Mouse (Mus musculus): ENCODE measurements around the gene Catsper4.

Catsper4 gene

GRCm38 (mm10) chr4:134250116-134250929 is 23.1 kb upstream of the Catsper4 start:
- peak; percentile 27 for DNase-seq

GRCm38 (mm10) chr4:134249651-134250050 is 22.5 kb upstream of the Catsper4 start:
- DNase-seq = peak; percentile 86

- DNase-seq = no peak
Measured at GRCm38 (mm10) chr4:134246719-134247258, 19.6 kb upstream of the Catsper4 start, which contains the start of gene Gm30191. Gene Gm30191 (plus strand): TSS chr4:134246935.

GRCm38 (mm10) chr4:134246256-134246655 is 19.1 kb upstream of the Catsper4 start:
- DNase-seq = peak; percentile 36

DNA sequence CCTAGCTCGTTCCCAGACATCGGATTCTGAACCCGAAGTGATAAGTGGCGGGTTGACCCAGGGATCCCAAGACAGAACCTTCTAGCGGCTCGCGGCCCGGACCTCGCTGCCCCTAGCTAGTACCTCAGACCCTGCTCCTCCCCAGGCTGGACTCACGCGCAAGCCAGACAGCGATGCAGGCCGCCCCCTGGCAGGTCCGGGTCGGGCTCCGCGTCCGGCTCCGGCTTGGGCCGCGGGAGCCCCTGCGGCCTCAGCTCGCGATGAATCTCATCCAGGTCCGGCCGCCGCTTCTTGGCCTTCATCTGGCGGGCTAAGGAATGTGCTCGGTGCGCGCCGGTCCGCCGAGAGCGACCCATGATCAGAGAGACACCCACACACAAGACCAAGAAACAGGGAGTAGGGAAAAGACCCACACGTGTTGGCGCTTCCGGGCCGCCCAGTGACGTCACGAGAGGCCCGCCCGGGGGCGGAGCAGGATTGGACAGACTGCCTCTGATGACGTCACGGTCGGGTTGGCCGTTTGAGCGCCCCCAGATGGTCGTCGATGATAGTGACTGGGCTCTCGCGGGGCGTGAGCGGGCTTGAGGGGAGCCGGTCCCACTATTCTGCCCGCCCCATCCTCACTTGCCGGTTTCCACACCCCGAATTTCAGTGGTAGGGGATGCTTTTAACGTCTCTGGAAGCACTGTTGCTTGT is 18.1 kb upstream of the Catsper4 start, which contains the start of gene Zfp593:
Gene Zfp593, minus strand, starts transcription at position 445 of the 696 bp plus-strand sequence.
- DNase-seq = peak; percentile 93

DNA sequence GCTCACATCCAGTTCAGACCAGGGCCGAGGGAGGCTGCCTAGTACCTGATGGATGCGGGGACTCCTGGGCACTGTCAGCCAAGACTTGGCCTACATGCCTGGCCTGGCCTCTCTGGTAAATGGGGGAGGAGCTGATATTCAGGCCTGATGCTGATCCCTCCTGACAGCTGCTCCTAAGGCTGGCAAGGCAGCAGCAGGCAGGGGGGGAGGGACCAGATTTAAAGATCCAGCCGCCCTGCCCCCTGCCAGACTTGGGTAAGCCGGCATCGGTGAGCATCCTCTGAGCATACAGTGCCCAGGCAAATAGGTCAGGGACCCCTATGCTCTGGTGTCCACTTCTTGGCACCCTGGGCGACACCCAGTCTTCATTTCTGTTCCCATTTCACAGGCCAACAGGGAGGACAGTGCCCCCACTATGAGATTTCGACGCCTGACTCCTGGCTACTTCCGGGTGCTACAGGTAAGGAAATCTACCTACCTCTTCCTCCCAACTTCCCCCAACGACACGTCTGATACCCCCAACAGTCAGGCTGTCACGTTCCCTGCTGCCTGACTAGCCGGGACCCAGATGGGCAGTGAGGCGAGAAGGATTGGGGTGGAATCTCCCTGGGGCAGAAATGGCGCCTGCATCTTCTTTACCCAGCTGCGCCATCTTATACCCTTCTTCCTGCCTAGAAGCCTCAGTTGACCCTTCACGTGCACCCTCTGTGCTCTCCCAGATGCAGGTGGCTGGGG is 16.5 kb upstream of the Catsper4 start, which contains the start of gene E130218I03Rik:
Gene E130218I03Rik, plus strand, starts transcription at position 147 of the 735 bp plus-strand sequence.
- peak; percentile 97 for DNase-seq

- peak; percentile 86 for DNase-seq
Measured at GRCm38 (mm10) chr4:134238686-134239085, 11.5 kb upstream of the Catsper4 start.

- peak; percentile 71 for DNase-seq
Measured at GRCm38 (mm10) chr4:134238279-134238651, 11.1 kb upstream of the Catsper4 start, which contains the start of gene Cnksr1. Gene Cnksr1 (minus strand): TSS chr4:134238399.

- no peak for DNase-seq
Measured at GRCm38 (mm10) chr4:134237582-134238278, 10.5 kb upstream of the Catsper4 start.

DNA sequence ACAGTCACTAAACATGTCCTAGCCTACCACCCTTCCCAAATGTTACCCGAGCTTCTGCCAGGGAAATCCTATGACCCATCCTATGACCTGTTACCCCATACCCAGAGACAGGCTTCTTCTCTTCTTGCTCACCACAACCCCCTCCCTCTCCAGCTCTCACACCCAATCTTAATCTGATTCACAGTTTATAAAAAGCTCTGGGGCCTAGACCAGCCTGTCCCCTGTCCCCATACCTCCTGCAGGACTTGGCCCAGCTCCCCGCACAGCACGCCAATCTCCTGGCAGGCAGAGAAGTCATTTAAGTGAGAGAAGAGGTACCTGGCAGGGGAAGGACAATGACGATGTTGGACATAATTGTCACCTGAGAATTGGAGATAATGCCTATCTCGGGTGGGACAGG is 7.7 kb upstream of the Catsper4 start:
- DNase-seq = no peak

GRCm38 (mm10) chr4:134230431-134230830 is 3.2 kb upstream of the Catsper4 start:
- no peak for DNase-seq

- no peak for DNase-seq
Measured at GRCm38 (mm10) chr4:134222793-134223600, 4.2 kb downstream of the Catsper4 start.

DNA sequence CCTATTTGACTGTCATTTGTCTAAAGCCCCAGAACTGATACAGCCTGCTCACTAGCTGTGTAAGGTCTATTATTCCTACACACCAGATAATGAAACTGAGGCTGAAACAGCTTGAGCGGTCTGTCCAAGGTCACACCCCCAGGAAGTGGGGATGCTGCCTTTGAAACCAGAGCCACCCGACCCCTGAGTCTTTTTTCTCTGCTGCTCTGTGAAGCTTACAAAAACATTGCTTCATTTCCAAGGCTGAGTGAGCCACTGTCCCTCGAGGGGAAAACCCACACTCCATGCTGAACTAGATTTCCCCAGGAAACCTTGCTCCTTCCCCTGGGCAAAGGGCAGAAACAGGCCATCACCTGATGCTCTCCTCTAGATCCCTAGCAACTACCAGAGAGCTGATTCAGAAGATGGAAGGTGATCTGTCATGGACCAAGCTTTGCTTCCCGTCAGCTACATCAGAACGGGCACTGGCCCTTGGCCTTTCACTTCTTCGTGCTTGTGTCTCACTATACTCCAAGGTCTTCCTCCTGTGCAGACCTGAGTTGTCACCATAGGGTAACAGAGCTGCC is 20.6 kb downstream of the Catsper4 start:
- DNase-seq = no peak

DNA sequence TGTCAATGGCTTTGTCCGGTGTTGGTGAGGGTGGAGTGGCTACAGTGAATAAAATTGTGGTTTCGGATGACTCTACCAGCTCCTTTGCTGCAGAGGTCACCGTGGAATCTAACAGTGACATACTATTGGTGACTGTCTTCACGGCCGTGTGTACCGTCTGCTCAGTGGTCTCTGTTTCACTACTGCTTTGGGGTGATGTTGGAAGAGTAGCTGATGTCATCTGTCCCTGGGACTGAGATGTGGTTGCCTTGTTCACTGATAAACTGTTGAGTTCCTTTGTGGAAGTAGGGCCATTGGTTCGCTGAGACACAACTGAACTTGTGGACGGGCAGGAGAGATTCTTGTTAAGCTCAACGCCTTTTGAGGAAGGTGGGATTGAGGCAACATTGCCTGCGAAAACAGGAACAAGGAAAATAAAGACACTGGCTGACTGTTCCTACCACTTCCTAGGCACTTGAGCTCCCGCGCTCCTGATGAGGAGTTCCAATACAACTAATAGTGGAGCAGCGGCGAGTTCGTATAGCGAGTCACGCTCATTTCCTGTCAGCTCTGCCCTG is 23.8 kb downstream of the Catsper4 start:
- DNase-seq = no peak

DNA sequence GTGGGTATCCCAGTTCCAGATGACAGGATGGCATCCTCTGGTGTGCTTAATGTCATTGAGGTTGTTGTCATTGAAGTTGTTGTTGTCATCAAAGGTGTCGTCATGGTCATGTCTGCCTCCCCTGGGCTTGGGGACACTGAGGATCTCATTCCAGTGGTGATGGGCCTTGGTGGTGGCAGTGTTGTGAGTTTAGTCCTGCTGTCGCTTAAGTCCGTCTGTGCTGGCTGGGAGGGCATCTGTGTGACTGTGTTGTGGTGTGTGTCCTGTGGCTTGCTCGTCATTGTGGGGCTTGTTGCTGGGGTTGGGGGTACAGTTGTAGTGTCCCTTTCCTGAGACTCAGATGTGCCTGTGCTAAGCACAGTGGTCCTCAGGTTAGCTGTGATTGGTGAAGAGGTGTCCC is 24.3 kb downstream of the Catsper4 start, which contains the start of gene Gm7534:
Gene Gm7534, minus strand, starts transcription at position 101 of the 400 bp plus-strand sequence.
- DNase-seq = no peak

DNA sequence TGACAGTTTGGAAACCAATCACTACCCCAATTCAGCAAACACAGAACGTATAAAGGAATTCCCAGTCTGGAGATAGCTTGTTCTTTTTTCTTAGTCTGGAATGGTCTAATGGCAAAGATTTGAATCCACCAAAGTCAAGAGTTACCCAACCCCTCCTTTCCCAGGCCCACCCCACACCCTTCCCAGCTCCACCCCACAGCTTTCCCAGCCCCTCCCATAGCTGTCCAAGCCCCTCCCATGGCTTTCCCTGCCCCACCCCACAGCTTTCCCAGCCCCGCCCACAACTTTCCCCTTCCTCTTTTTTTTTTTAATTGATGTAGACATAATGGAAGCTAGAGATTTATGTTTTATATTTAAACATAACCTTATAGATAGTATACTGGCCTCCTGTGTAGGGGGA is 27.8 kb downstream of the Catsper4 start:
- no peak for DNase-seq

DNA sequence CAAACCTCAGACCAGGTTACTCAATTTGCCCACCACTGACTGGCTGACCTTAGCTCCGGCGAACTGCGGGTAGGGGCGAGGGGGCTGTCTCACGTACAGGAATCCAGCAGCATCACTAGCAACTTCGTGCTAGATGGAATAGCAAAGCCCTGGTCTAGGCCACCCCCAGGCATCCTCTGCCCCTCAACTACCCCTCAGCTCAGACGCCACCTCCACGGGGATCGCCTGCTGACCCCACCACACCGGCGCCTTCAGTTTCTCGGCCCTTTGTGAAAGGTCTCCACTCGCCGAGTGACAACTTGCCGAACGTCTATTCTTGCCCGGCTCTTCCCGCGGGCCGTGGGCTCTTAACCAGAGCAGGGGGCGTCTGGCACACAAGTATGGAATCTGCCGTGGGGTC is 40.9 kb downstream of the Catsper4 start:
- no peak for DNase-seq

DNA sequence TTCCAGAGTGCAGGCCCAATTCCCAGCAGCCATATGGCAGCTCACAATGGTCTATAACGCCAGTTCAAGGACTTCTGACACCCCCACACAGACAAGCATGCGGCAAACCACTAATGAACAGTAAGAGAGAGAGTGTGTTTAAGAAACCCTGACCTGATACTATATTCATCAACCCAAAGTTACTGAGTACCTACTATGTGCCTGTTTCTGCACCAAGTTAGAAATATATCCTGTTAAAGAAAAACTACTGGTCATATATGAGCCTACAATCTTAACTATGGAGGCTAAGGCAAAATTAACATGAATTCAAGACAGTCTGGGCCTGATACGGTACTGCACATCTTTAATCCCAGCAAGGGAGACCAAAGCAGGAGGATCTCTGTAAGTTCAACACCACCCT is 41.6 kb downstream of the Catsper4 start:
- no peak for DNase-seq

- no peak for DNase-seq
Measured at GRCm38 (mm10) chr4:134183711-134184110, 43.5 kb downstream of the Catsper4 start.

DNA sequence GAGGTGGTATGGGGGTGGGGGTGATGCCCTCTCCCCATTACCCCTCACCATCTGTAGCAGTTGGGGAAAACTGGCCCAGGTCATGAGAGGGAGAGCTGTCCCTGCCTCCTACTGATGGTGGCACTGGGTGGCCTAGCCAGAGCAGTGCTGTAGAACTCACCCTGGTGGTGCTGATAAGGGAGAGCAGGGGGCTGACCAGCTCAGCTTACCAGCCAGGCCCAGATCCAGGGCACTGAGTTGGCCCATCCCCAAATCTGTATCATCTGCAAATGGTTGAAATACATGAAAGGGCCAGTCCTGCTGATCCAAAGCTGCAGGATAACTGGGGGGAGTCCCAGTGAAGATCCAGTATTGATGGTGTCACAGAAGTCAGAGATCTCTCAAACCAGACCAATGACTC is 45.4 kb downstream of the Catsper4 start:
- no peak for DNase-seq

DNA sequence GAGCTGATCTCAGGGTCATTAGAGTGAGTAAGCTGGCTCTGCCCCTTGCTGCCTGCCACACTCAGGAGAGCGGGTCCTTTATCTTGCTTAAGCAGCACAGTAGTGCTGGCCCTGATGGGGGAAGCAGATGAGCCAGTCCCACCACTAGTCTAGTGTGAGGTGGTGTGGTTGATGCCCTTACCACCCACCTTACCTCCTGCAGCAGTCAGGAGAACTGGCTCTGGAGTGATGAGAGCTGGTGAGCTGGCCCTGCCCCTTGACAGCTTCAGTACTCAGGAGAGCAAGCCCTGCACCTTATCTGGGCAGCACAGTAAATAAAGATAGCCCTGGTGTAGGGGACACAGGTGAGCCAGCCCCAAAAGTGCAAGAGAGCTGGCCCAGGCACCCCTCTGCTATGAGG is 46.1 kb downstream of the Catsper4 start:
- no peak for DNase-seq
